Mouse (Mus musculus) 3T3-L1 (cell line): ENCODE data around the gene Yeats2.

Source experiments
- DNase-seq: peaks from one replicate; pipeline ENCODE4 v3.0.0-alpha.2; 2015; ENCODE audit warnings: low read depth, low spot score

Yeats2 gene

DNA sequence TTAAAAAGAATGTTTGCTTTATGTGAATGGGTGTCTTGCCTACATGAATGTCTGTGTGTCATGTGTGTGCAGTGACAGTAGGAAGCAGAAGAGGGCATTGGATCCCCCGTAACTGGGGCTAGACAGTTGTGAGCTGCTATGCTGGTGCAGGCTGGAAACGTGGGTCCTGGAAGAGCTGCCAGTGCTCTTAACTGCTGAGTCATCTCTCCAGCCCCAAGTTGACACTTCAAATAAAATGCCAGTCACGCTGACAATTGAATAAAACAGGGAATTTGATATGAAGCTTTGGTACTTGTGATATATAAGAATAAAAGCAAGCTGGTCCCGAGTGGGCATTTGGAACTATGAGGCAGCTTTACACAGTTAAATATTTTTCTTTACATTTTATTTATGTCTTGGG is 139.4 kb downstream of the Yeats2 start:
- DNase-seq, result no peak
